In the genomic region with DNA sequence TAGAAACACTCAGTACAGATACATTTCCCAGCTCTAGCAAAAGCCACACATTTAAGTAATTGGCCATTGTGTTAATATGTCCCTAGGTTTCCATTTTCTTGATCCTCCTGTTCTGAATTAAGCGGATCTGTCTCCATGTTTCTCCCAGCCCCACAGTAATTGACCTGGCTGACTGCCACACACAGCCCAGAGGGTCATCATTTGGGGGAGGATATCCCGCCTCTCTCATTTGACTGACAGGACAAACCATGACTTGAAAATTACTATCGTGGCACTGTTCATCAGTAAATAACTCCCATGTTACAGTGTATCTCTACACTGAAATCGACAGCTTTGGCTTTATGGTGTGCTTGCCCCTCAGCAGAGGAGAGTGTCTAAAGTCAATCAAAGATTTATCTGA, we compare ENCODE assay signal across 26 mouse cellular contexts.
DNase-seq lines count a peak whose midpoint lies in the region; ATAC-seq and TF ChIP-seq lines count a peak whose summit lies in the region.
"Had no signal": no experiment of that assay in that cellular context is flagged by ENCODE, and none has a peak within 500 bp of the region (broad histone marks: within the 10 kb centered on the region; RNA-seq: fewer than 3 reads in every experiment).

No protein-coding gene starts in this region.

- ATAC-seq in forebrain, embryonic 15.5 days (replicated peaks), result no peak; the same call in 1 of the 2 replicates
- ATAC-seq in forebrain, embryonic 11.5 days (replicated peaks; ENCODE audit: low FRiP score), result no peak
- ATAC-seq in hindbrain, postnatal 0 days, result no peak
- ATAC-seq in hindbrain, embryonic 12.5 days (ENCODE audit: low FRiP score), result no peak
- ATAC-seq in midbrain, postnatal 0 days (ENCODE audit: low FRiP score), result no peak
- no peak for ATAC-seq in midbrain, embryonic 16.5 days
- ATAC-seq in neural tube, embryonic 15.5 days (ENCODE audit: low FRiP score), result peak; percentile 21; the same call in 1 of the 2 replicates
- ATAC-seq: intestine, embryonic 16.5 days had no signal

- H3K9me3 ChIP-seq in forebrain, embryonic 15.5 days, result no peaks in the 10 kb centered on the region
- H3K9me3 ChIP-seq in forebrain, embryonic 11.5 days (ENCODE audit: control insufficient read depth, low read length), result no peaks in the 10 kb centered on the region
- H3K9me3 ChIP-seq in hindbrain, postnatal 0 days (ENCODE audit: low read length), result no peaks in the 10 kb centered on the region
- H3K9me3 ChIP-seq in hindbrain, embryonic 12.5 days (replicated peaks), result no peaks in the 10 kb centered on the region
- H3K9me3 ChIP-seq in midbrain, postnatal 0 days (ENCODE audit: low read length), result no peaks in the 10 kb centered on the region
- no peaks in the 10 kb centered on the region for H3K9me3 ChIP-seq in midbrain, embryonic 16.5 days (replicated peaks; ENCODE audit: control insufficient read depth, low read length, poor library complexity, severe bottlenecking)
- H3K9me3 ChIP-seq in neural tube, embryonic 15.5 days (replicated peaks), result no peaks in the 10 kb centered on the region
- H3K9me3 ChIP-seq: embryonic facial prominence, embryonic 15.5 days; limb, embryonic 12.5 days; liver, embryonic 15.5 days had no signal

- no peaks in the 10 kb centered on the region for H3K36me3 ChIP-seq in forebrain, embryonic 15.5 days
- H3K36me3 ChIP-seq in forebrain, embryonic 11.5 days (ENCODE audit: control insufficient read depth, insufficient read depth, low read length), result no peaks in the 10 kb centered on the region
- H3K36me3 ChIP-seq in hindbrain, postnatal 0 days (ENCODE audit: insufficient read depth, low read length), result no peaks in the 10 kb centered on the region
- no peaks in the 10 kb centered on the region for H3K36me3 ChIP-seq in hindbrain, embryonic 12.5 days
- no peaks in the 10 kb centered on the region for H3K36me3 ChIP-seq in midbrain, postnatal 0 days (ENCODE audit: insufficient read depth, low read length)
- H3K36me3 ChIP-seq in midbrain, embryonic 16.5 days (ENCODE audit: control insufficient read depth, insufficient read depth, low read length), result no peaks in the 10 kb centered on the region
- H3K36me3 ChIP-seq in neural tube, embryonic 15.5 days, result no peaks in the 10 kb centered on the region
- H3K36me3 ChIP-seq: embryonic facial prominence, embryonic 15.5 days; limb, embryonic 12.5 days; liver, embryonic 15.5 days had no signal

- 0 out of 2 replicates have a peak overlapping the region, but pooled peaks have one; percentile 3 for H3K27ac ChIP-seq in forebrain, embryonic 15.5 days (replicated peaks)
- H3K27ac ChIP-seq in forebrain, embryonic 11.5 days (ENCODE audit: low read depth, low read length), result no peak overlapping the region
- no peak overlapping the region for H3K27ac ChIP-seq in hindbrain, postnatal 0 days
- no peak overlapping the region for H3K27ac ChIP-seq in hindbrain, embryonic 12.5 days
- H3K27ac ChIP-seq in midbrain, postnatal 0 days (ENCODE audit: low read depth, low read length), result no peak overlapping the region
- no peak overlapping the region for H3K27ac ChIP-seq in midbrain, embryonic 16.5 days (ENCODE audit: low read length)
- H3K27ac ChIP-seq in neural tube, embryonic 15.5 days (replicated peaks), result no peak overlapping the region
- H3K27ac ChIP-seq: embryonic facial prominence, embryonic 15.5 days; limb, embryonic 12.5 days; liver, embryonic 15.5 days had no signal

- no peak overlapping the region for H3K4me3 ChIP-seq in forebrain, embryonic 15.5 days
- no peak overlapping the region for H3K4me3 ChIP-seq in forebrain, embryonic 11.5 days (ENCODE audit: low read depth, low read length)
- H3K4me3 ChIP-seq in hindbrain, postnatal 0 days (ENCODE audit: low read length), result no peak overlapping the region
- no peak overlapping the region for H3K4me3 ChIP-seq in hindbrain, embryonic 12.5 days
- no peak overlapping the region for H3K4me3 ChIP-seq in midbrain, postnatal 0 days (ENCODE audit: low read depth, low read length)
- no peak overlapping the region for H3K4me3 ChIP-seq in midbrain, embryonic 16.5 days (ENCODE audit: low read depth, low read length)
- no peak overlapping the region for H3K4me3 ChIP-seq in neural tube, embryonic 15.5 days (replicated peaks)
- H3K4me3 ChIP-seq: embryonic facial prominence, embryonic 15.5 days; limb, embryonic 12.5 days; liver, embryonic 15.5 days had no signal

- WGBS in forebrain, embryonic 15.5 days, result 57% methylated on average over 4 of the region's 4 CpGs
- 83% methylated on average over 4 of the region's 4 CpGs for WGBS in forebrain, embryonic 11.5 days
- 42% methylated on average over 4 of the region's 4 CpGs for WGBS in hindbrain, postnatal 0 days
- 78% methylated on average over 4 of the region's 4 CpGs for WGBS in hindbrain, embryonic 12.5 days
- WGBS in midbrain, postnatal 0 days, result 62% methylated on average over 4 of the region's 4 CpGs
- WGBS in midbrain, embryonic 16.5 days, result 58% methylated on average over 4 of the region's 4 CpGs
- WGBS in neural tube, embryonic 15.5 days, result 40% methylated on average over 4 of the region's 4 CpGs

- no peak overlapping the region for H3K9ac ChIP-seq in forebrain, embryonic 15.5 days (replicated peaks)
- no peak overlapping the region for H3K9ac ChIP-seq in forebrain, embryonic 11.5 days (ENCODE audit: low read length)
- H3K9ac ChIP-seq in hindbrain, postnatal 0 days (replicated peaks; ENCODE audit: low read length), result no peak overlapping the region
- no peak overlapping the region for H3K9ac ChIP-seq in hindbrain, embryonic 12.5 days
- no peak overlapping the region for H3K9ac ChIP-seq in midbrain, postnatal 0 days (replicated peaks; ENCODE audit: low read length, poor library complexity, severe bottlenecking)
- H3K9ac ChIP-seq in midbrain, embryonic 16.5 days (ENCODE audit: low read depth, low read length), result no peak overlapping the region
- H3K9ac ChIP-seq in neural tube, embryonic 15.5 days (replicated peaks), result no peak overlapping the region
- H3K9ac ChIP-seq: embryonic facial prominence, embryonic 15.5 days; limb, embryonic 12.5 days; liver, embryonic 15.5 days had no signal

- no peak for TF ChIP-seq CTCF in hindbrain, postnatal 0 days (IDR thresholded peaks at IDR 0.05; ENCODE audit: low read depth)
- TF ChIP-seq CTCF in midbrain, postnatal 0 days (IDR thresholded peaks at IDR 0.05), result no peak

- DNase-seq in forebrain, embryonic 11.5 days (ENCODE audit: low spot score), result no peak
- peak; percentile 70 for DNase-seq in hindbrain, postnatal 0 days (ENCODE audit: low spot score)
- peak; percentile 58 for DNase-seq in midbrain, postnatal 0 days (ENCODE audit: low spot score)
- no peak for DNase-seq in gastrocnemius, postnatal 4 days (ENCODE audit: low spot score in 2 of 2)
- DNase-seq: adrenal gland, postnatal 25 days; B cell, adult 2 months; cerebellum, adult 18-20 months; gastrocnemius, postnatal 25 days; heart, adult 18-20 months; heart, postnatal 36 days; kidney, adult 9 months; kidney, postnatal 10 days; layer of hippocampus, adult 9-11 months; lung, postnatal 36 days; spleen, adult 18-20 months; thymus, postnatal 14 days had no signal

- H3K4me2 ChIP-seq in forebrain, embryonic 15.5 days (replicated peaks), result no peak overlapping the region
- no peak overlapping the region for H3K4me2 ChIP-seq in forebrain, embryonic 11.5 days (ENCODE audit: low read depth, low read length, severe bottlenecking)
- H3K4me2 ChIP-seq in hindbrain, postnatal 0 days (ENCODE audit: low read depth, low read length), result no peak overlapping the region
- H3K4me2 ChIP-seq in hindbrain, embryonic 12.5 days (replicated peaks), result no peak overlapping the region
- no peak overlapping the region for H3K4me2 ChIP-seq in midbrain, postnatal 0 days (ENCODE audit: low read depth, low read length, poor library complexity, severe bottlenecking)
- H3K4me2 ChIP-seq in midbrain, embryonic 16.5 days (ENCODE audit: low read length), result no peak overlapping the region
- no peak overlapping the region for H3K4me2 ChIP-seq in neural tube, embryonic 15.5 days
- H3K4me2 ChIP-seq: embryonic facial prominence, embryonic 15.5 days; heart, embryonic 11.5 days; limb, embryonic 12.5 days; liver, embryonic 15.5 days; midbrain, embryonic 11.5 days had no signal

- peaks cover 5% of the 10 kb centered on the region; the same call in 1 of the 2 replicates for H3K4me1 ChIP-seq in forebrain, embryonic 15.5 days
- no peaks in the 10 kb centered on the region for H3K4me1 ChIP-seq in forebrain, embryonic 11.5 days (replicated peaks; ENCODE audit: control insufficient read depth, insufficient read depth, low read length)
- no peaks in the 10 kb centered on the region for H3K4me1 ChIP-seq in hindbrain, postnatal 0 days (ENCODE audit: insufficient read depth, low read length)
- no peaks in the 10 kb centered on the region for H3K4me1 ChIP-seq in hindbrain, embryonic 12.5 days
- H3K4me1 ChIP-seq in midbrain, postnatal 0 days (ENCODE audit: insufficient read depth, low read length), result no peaks in the 10 kb centered on the region
- no peaks in the 10 kb centered on the region for H3K4me1 ChIP-seq in midbrain, embryonic 16.5 days (ENCODE audit: control insufficient read depth, insufficient read depth, low read length)
- peaks cover 4% of the 10 kb centered on the region for H3K4me1 ChIP-seq in neural tube, embryonic 15.5 days
- H3K4me1 ChIP-seq: embryonic facial prominence, embryonic 15.5 days; limb, embryonic 12.5 days; liver, embryonic 15.5 days had no signal

- no peaks in the 10 kb centered on the region for H3K27me3 ChIP-seq in forebrain, embryonic 15.5 days
- H3K27me3 ChIP-seq in forebrain, embryonic 11.5 days (ENCODE audit: control insufficient read depth, insufficient read depth, low read length), result no peaks in the 10 kb centered on the region
- H3K27me3 ChIP-seq in hindbrain, postnatal 0 days (ENCODE audit: insufficient read depth, low read length), result no peaks in the 10 kb centered on the region
- no peaks in the 10 kb centered on the region for H3K27me3 ChIP-seq in hindbrain, embryonic 12.5 days
- no peaks in the 10 kb centered on the region for H3K27me3 ChIP-seq in midbrain, postnatal 0 days (ENCODE audit: insufficient read depth, low read length)
- no peaks in the 10 kb centered on the region for H3K27me3 ChIP-seq in midbrain, embryonic 16.5 days (ENCODE audit: control insufficient read depth, insufficient read depth, low read depth, low read length)
- no peaks in the 10 kb centered on the region for H3K27me3 ChIP-seq in neural tube, embryonic 15.5 days (replicated peaks)
- H3K27me3 ChIP-seq: embryonic facial prominence, embryonic 15.5 days; limb, embryonic 12.5 days; liver, embryonic 15.5 days had no signal

Comparison
In these comparisons a context has a peak if more than half of its experiments do, and no peak if none do; other contexts are left out.
1. DNase-seq: peak in hindbrain, postnatal 0 days (single experiment) and midbrain, postnatal 0 days (single experiment); none in forebrain, embryonic 11.5 days (single experiment) and gastrocnemius, postnatal 4 days (0 of 2).